Mouse (Mus musculus) duodenum, adult 2 months (tissue): ENCODE measurements around the gene Olfr412. TPM values are rescaled to one million over a fixed set of nuclear protein-coding genes. Genes with fewer than 3 reads are reported as not detected.

Experiments
- polyA plus RNA-seq: library from polyadenylated mRNA; depleted of rRNA; stranded (reverse); fragments of >200 nt; gene quantifications from 2 replicates; pipeline ENCODE4 v1.2.3, GENCODE M21; 2012; ENCODE audit warnings: low replicate concordance; rRNA removed

The Olfr412 gene
- polyA plus RNA-seq = not detected in 2 replicates

GRCm38 (mm10) chr11:74361769-74362168, at the start of gene Olfr412:
TSS of gene Olfr412 (plus strand) at chr11:74362069.

DNA sequence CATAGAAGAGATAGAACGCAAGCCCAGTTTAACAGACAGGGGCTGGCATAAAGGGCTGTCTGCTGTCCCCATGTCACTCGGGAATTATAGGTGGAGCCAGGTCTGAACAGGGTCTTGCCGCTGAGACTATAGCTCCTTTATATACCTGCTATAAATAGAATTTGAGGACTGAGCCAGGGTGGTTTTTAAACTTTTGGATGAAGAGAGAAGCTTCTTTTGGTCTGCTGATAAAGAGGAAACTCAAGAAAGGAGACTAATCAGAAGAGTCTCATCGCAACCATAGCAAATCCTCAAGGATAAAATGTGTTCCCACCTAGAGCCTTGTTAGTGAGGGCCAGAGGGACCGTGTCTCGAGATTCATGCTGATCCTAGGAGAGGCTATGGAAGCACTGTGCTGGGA, 23.9 kb upstream of the Olfr412 start, which contains the start of gene Olfr410:
Olfr410 (minus strand) TSS at position 101 of the 400 bp plus-strand sequence.

DNA sequence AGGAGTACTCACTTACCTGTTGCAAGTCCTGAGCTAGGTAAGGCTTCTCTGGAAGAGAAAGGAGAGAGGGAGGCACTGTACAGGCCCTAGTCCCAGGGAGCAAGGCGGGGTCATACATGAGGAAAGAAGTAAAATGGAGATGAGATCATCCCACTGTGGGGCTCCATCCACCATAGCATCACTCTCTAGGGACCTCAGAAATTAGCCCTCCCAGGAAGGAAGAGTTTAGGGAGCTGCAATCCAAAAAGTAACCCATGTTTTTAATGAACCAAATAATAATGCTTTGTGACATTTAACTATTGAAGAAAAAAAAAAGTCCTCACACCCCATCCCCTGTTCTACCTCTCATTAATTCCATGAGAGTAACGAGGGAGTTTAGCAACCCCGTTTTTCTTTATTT, 9.3 kb upstream of the Olfr412 start, which contains the start of gene Olfr411:
Olfr411 (minus strand) TSS at position 101 of the 400 bp plus-strand sequence.

Other genes with a start within 250 kb of the Olfr412 start
- not detected in 2 replicates for gene Olfr401, start 248.4 kb upstream of the Olfr412 start, polyA plus RNA-seq
- gene Olfr402, start 208.5 kb upstream of the Olfr412 start, polyA plus RNA-seq = not detected in 2 replicates
- not detected in 2 replicates for gene Olfr403, start 175.8 kb upstream of the Olfr412 start, polyA plus RNA-seq
- not detected in 2 replicates for gene Olfr43, start 150.7 kb upstream of the Olfr412 start, polyA plus RNA-seq
- not detected in 2 replicates for gene Olfr406, start 102.3 kb upstream of the Olfr412 start, polyA plus RNA-seq
- not detected in 2 replicates for gene Olfr59, start 78.3 kb upstream of the Olfr412 start, polyA plus RNA-seq
- not detected in 2 replicates for gene Olfr410, start 24.0 kb upstream of the Olfr412 start, polyA plus RNA-seq
- not detected in 2 replicates for gene Olfr411, start 9.4 kb upstream of the Olfr412 start, polyA plus RNA-seq
- 10.0 and 13.0 TPM in 2 replicates for gene Rap1gap2, start 248.8 kb downstream of the Olfr412 start, polyA plus RNA-seq